Mouse (Mus musculus) brain, embryonic 14.5 days (tissue): Measurements from ENCODE around the gene Dcaf8. TPM values are rescaled to one million over a fixed set of nuclear protein-coding genes. Genes with fewer than 3 reads are reported as not detected.

Experiments
- DNase-seq: peaks from one replicate; pipeline ENCODE4 v3.0.0-alpha.2; 2011; ENCODE audit warnings: low read depth
- CTCF ChIP-seq: fragments of 200-500 bp; IDR thresholded peaks from 2 replicates; pipeline ENCODE4 v1.5.1; 2012; ENCODE audit warnings: inconsistent platforms, mild to moderate bottlenecking, moderate library complexity, borderline replicate concordance; ENCODE audit not compliant: insufficient read depth, insufficient read length; ENCODE audit errors: extremely low read depth
- POLR2A ChIP-seq: fragments of 200-500 bp; IDR thresholded peaks from 2 replicates; pipeline ENCODE4 v1.6.1; 2012; ENCODE audit warnings: mild to moderate bottlenecking, inconsistent platforms, borderline replicate concordance; ENCODE audit not compliant: poor library complexity, insufficient read depth, insufficient read length, severe bottlenecking; ENCODE audit errors: extremely low read depth
- polyA plus RNA-seq: library from polyadenylated mRNA; depleted of rRNA; stranded (reverse); fragments of >200 nt; gene quantifications from 2 replicates; pipeline ENCODE4 v1.2.3, GENCODE M21; 2012

Gene Dcaf8
- polyA plus RNA-seq, 1 experiment = 76.6 TPM

DNA sequence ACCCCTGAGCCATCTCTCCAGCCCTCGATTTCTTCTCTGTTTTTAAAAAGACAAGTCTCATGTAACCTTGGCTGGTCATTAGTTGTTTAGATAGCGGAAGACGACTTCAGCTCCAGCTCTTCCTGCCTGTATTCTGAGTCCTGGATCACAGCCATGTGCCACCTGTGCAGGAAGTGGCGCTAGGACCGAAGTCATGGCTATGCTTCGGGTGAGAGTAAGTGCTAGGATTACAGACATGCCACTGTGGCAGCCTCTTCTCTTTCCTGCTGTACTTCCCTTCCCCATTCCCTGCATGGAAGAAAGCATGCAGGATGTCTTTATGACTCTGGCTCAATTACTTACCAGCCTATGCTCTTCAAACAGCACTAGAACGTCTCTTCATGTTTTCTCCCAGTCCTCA lies 31.2 kb downstream of the Dcaf8 start:
- DNase-seq = no peak
- TF ChIP-seq POLR2A (no peak), CTCF (no peak)

DNA sequence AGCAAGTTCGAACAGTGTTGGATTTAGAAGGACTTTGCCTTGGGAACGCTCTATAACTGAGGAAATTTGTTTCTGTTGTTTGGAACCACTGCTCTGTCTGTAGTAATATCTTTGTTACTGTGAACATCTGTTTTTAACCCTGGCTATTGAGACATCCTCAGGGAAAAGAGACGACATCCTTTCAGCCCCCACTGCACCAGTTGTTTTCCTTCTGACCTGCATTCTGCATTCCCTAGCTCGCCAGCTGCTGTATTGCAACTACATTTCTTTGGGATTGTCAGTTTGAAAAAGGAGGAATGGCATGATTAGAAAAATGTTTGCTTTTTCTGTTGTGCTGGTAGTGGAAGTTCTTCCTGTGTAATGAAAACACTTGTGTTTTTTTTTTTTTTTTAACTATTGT lies 33.0 kb downstream of the Dcaf8 start:
- TF ChIP-seq POLR2A = no peak
- TF ChIP-seq CTCF = no peak
- DNase-seq = no peak

DNA sequence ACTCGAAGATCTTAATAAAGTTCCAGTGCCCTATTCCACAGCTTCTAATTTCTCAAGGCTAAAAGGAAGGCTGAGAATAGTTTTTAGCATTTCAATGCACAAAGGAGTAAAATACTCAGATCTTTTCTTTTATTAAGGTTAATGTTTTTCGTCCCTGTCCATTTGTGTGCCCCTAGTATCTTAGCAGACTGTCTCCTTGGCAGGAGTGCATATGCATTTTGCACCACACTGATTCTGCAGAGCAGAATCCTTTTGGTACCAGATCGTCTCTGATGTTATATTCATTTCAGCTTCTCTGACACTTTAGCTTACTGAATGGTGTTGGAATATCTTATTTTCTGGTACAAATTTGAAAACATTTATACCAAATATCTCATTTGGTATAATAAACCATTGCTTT lies 33.9 kb downstream of the Dcaf8 start:
- TF ChIP-seq POLR2A (no peak), CTCF (no peak)
- no peak for DNase-seq

DNA sequence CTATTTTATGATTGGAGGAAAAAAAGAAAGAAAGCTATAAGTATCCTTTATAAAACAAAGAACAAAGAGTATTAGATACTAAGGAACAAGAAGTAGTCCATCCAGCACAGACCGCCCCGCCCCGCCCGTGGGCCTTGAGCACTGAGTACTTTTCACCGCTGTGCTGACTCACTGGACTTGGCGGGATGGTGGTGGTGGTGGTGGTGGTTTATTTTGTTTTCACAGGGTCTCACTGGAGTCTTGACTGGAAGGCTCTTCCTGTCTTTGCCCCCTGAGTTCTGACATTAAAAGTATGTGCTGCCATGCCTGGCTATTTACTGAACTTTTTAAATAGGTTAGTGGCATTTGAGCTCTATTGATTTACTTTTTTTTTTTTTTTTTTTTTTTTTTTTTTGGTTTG lies 35.2 kb downstream of the Dcaf8 start:
- TF ChIP-seq CTCF = no peak
- TF ChIP-seq POLR2A = no peak
- DNase-seq = no peak

DNA sequence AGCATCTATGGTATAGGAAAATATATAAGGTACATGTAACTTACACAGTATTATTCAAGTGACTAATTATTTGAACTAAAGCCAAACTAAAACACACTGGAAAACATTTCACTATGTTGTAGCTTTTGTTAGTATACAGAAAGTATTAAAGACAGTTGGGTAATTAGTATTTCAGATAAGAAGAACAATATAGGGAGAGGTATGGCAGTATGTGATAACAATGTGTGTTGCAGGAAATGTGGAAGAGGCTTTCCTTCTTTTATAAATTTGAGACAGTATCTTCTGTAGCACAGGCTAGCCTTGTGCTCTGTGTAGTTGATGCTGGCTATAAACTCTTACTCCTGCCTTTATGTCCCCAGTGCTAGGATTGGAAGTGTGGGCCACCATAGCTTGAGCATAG lies 36.0 kb downstream of the Dcaf8 start:
- DNase-seq = no peak
- TF ChIP-seq CTCF (no peak), POLR2A (no peak)

DNA sequence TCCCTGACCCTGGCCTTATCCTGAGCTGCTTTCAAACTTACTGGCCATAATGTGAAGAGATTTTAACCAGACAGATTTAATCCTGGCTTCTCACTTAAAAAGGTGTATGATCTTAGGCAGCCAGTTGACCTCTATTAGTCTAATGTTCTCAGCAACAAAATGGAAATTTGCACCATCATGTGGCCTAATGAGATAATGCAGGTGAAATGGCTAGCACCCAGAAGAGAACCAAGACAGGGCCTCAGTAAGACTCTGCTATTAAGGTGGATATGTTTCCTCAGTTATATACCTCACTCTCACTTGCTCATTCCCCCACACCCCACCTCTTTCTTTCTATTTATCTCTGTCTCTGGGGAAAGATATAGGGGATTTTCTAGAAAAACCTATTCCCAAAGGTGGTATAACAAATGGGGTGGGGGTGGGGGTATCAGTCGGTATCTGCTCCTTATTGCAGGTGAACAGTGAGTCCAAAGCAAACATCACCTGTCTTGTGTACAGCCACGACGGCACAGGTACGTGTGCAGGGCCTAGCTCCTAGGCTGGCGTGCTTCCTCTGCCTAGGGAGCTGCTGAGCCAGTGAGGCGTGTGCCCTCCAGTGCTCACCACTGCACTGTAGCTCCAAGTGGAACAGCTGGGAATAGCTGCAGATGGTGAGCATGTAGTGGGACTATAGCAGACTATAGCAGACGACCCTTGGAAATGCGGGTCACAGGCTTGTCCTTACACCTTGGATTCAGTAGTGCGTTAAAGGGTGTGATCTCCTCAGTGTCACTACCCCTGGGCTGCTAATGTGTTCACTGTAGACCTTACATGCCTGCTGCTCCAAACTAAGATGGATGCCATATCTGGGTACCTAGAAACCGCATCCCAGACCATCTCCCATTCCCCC lies 38.8 kb downstream of the Dcaf8 start:
- DNase-seq = no peak
- TF ChIP-seq CTCF = peak; percentile 23; the same call in 1 of the 2 replicates
- TF ChIP-seq POLR2A = no peak

DNA sequence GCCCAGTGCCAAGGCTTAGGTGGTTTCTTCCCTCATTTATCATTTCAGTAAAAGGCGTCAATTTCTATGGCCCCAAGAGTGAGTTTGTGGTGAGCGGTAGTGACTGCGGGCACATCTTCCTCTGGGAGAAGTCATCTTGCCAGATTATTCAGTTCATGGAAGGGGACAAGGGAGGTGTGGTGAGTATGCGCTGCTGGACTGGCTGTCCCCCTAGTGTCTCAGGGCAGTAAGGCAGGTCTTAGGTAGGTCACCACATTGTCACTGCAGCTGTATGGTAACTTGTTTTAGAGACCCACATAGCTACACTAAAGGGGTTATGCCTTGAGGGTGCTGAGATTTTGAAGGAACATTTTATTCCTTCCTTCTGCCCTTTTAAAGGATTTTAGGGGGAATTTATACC lies 41.0 kb downstream of the Dcaf8 start:
- no peak for TF ChIP-seq POLR2A
- TF ChIP-seq CTCF = peak; percentile 54; the same call in 1 of the 2 replicates
- DNase-seq = peak; percentile 36

DNA sequence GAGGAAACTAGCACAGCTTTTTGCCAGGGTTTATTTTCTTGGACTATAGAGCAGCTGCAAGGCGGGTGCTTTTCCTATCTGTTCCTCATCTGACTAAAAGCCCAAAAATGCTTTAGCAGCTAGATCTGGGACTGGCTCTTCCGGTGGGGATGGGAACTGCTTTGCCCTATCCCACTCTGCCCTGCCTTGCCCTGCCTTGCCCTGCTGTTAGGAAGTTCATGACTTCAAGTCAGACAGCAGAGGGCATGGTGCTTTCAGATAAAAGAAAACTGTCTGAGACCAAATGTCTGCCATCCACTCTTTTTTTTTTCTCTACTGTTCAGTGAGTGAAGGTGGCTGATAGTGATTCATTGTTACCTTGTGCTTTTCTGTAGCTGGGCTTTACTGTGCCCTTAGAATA lies 43.7 kb downstream of the Dcaf8 start:
- TF ChIP-seq POLR2A = no peak
- TF ChIP-seq CTCF = no peak

DNA sequence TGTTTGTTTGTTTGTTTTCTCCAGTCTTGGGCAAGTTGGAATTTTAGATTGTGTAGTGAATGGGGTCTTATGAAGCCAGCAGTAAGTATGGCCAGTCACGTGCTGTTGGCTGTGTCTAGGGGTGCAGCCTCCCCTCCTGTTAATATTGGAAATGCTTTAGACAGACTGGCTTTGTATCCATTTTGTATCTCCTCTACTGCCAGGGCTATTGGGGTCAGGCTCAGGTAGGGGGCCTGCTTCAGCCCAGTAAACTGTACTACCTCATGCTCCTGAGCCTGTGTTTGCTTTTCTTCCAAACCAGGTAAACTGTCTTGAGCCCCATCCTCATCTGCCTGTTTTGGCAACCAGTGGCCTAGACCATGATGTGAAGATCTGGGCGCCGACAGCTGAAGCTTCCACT lies 44.3 kb downstream of the Dcaf8 start:
- no peak for DNase-seq
- TF ChIP-seq POLR2A (no peak), CTCF (no peak)

More for the DNA sequence above, 43.7 kb downstream of the Dcaf8 start:
- DNase-seq = no peak

DNA sequence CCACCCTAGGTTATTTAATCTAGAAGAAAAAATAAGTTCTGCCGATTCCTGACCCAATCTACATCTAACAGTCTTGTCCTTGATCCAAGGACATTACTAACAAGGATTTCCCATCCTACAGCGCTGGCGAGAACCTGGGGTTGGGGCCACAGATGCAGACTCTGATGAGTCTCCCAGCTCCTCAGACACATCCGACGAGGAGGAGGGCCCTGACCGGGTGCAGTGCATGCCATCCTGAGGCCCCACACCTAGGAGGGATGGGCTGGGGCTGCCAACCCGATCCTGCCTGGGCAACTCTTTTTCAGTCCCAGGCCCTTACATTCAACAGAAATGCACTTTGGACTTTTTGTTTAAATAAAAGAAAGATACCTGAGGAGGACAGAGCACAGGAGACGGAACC lies 46.6 kb downstream of the Dcaf8 start:
- TF ChIP-seq CTCF (no peak), POLR2A (no peak)
- DNase-seq = no peak

DNA sequence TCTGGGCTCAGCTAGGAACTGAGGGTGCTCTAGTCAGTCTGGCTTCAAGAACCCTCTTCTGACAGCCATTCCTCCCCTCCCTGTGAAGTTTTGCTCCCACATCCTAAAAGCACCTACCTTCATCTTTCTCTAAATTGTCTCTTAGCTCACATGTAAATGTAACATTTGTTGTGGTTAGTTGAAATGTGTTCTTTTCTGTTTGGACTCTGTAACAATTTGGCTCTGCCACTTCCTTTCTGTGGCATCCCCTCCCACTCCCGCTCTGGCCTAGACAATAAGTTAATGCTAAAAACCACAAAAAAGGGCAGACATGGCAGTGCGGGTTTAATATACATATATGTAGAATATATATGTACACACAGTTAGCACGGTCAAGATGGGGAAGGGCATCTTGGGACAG lies 49.3 kb downstream of the Dcaf8 start:
- TF ChIP-seq POLR2A (no peak), CTCF (no peak)

DNA sequence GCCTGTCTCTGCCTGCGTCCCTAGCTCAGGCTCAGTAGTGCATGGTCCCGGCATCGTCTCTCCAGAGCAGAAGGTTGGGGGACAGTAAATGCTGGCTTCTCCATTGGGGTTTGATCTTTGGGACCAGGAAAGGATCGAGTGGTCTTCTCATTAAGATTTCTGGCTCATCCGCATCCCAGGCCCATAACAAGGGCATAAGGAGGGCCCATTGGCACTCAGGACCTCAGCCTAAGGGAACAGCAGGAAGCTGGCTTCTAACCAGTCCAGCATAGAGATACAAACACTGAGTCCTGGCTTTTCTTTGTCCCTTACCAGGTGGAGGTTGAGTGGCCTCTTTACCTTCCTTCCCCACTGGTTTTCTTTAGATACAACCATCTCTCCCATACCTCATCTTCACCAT lies 50.0 kb downstream of the Dcaf8 start:
- no peak for TF ChIP-seq CTCF
- no peak for TF ChIP-seq POLR2A
- DNase-seq = no peak

More for the DNA sequence above, 49.3 kb downstream of the Dcaf8 start:
- DNase-seq = no peak
